Mouse (Mus musculus) kidney, adult 2 months (tissue): ENCODE data around the gene Ankrd54. TPM values are rescaled to one million over a fixed set of nuclear protein-coding genes. Genes with fewer than 3 reads are reported as not detected.
A peak's percentile ranks its signal among the peaks of the same experiment; 100 is the strongest.

Experiments used
- DNase-seq: peaks from one replicate; pipeline ENCODE4 v3.0.0; 2021
- H3K27ac ChIP-seq: fragments of 200-500 bp; 2 replicates; pipeline ENCODE4 v1.5.1; 2012; ENCODE audit warnings: low read depth, low read length, control low read depth, inconsistent platforms; ENCODE audit not compliant: insufficient read depth
- H3K27me3 ChIP-seq: fragments of 200-500 bp; replicated peaks from 2 replicates; pipeline ENCODE4 v1.6.1; 2012; ENCODE audit warnings: mild to moderate bottlenecking, moderate library complexity, low read length, inconsistent platforms; ENCODE audit not compliant: control insufficient read depth, insufficient read depth
- H3K36me3 ChIP-seq: fragments of 200-500 bp; 2 replicates; pipeline ENCODE4 v1.6.1; 2012; ENCODE audit warnings: mild to moderate bottlenecking, moderate library complexity, low read length, inconsistent platforms; ENCODE audit not compliant: control insufficient read depth, insufficient read depth
- H3K4me1 ChIP-seq: fragments of 200-500 bp; 2 replicates; pipeline ENCODE4 v1.6.1; 2011; ENCODE audit warnings: low read length; ENCODE audit not compliant: control insufficient read depth, insufficient read depth
- H3K4me3 ChIP-seq: fragments of 200-500 bp; 2 replicates; pipeline ENCODE4 v1.5.1; 2011; ENCODE audit warnings: mild to moderate bottlenecking, low read depth, low read length, control low read depth; ENCODE audit not compliant: insufficient read depth
- CTCF ChIP-seq: fragments of 200-500 bp; conservative IDR thresholded peaks from 2 replicates; pipeline ENCODE4 v1.5.1; 2011; ENCODE audit warnings: low read depth, mild to moderate bottlenecking, control low read depth, low read length, moderate library complexity, mixed read lengths; ENCODE audit not compliant: insufficient read depth, insufficient read length
- POLR2A ChIP-seq: fragments of 200-500 bp; IDR thresholded peaks from one replicate; pipeline ENCODE4 v1.6.1; 2011; ENCODE audit warnings: low read depth, low read length, control low read depth
- WGBS: fragments of 180-500 bp; shearing (Covaris S2); methylation state at CpG from one replicate; pipeline ENCODE4 v1.1.7; 2018; 5-methylcytosine and 5-hydroxymethylcytosine counted together
- polyA plus RNA-seq: library from polyadenylated mRNA; depleted of rRNA; stranded (reverse); fragments of >200 nt; gene quantifications from 2 replicates; pipeline ENCODE4 v1.2.3, GENCODE M21; 2012

Gene Ankrd54
- polyA plus RNA-seq, 1 experiment = 38.9 TPM

GRCm38 (mm10) chr15:79067631-79068030 is 4.9 kb upstream of the Ankrd54 start:
- H3K4me3 ChIP-seq = no peak overlapping the region
- 65% methylated on average over 3 of the region's 3 CpGs for WGBS
- no peaks in the 10 kb centered on the region for H3K27me3 ChIP-seq
- TF ChIP-seq POLR2A (no peak), CTCF (no peak)
- H3K27ac ChIP-seq = no peak overlapping the region
- peaks cover 5% of the 10 kb centered on the region; the same call in 1 of the 2 replicates for H3K4me1 ChIP-seq
- DNase-seq = no peak
- no peaks in the 10 kb centered on the region for H3K36me3 ChIP-seq

- WGBS = 55% methylated on average over 2 of the region's 2 CpGs
- no peak overlapping the region for H3K27ac ChIP-seq
- no peaks in the 10 kb centered on the region for H3K36me3 ChIP-seq
- H3K4me1 ChIP-seq = peaks cover 5% of the 10 kb centered on the region; the same call in 1 of the 2 replicates
- TF ChIP-seq POLR2A = no peak
- no peak for TF ChIP-seq CTCF
- peak; percentile 41 for DNase-seq
- no peak overlapping the region for H3K4me3 ChIP-seq
- no peaks in the 10 kb centered on the region for H3K27me3 ChIP-seq
These were observed 3.6 kb upstream of the Ankrd54 start for GRCm38 (mm10) chr15:79066276-79066675.

- H3K36me3 ChIP-seq = no peaks in the 10 kb centered on the region
- H3K4me3 ChIP-seq = no peak overlapping the region
- H3K27ac ChIP-seq = no peak overlapping the region
- peaks cover 5% of the 10 kb centered on the region; the same call in 1 of the 2 replicates for H3K4me1 ChIP-seq
- TF ChIP-seq POLR2A (no peak), CTCF (no peak)
- WGBS = 42% methylated on average over 8 of the region's 8 CpGs
- DNase-seq = no peak
- no peaks in the 10 kb centered on the region for H3K27me3 ChIP-seq
These were observed 2.5 kb upstream of the Ankrd54 start for GRCm38 (mm10) chr15:79065086-79065770.

GRCm38 (mm10) chr15:79063160-79063740 is 557 bp upstream of the Ankrd54 start:
- Histone ChIP-seq H3K4me1 (peaks cover 5% of the 10 kb centered on the region; the same call in 1 of the 2 replicates), H3K36me3 (no peaks in the 10 kb centered on the region; the same call in 1 of the 2 replicates), H3K27me3 (no peaks in the 10 kb centered on the region), H3K4me3 (no peak overlapping the region), H3K27ac (peak overlapping the region; percentile 36)
- WGBS = 3% methylated on average over 14 of the region's 14 CpGs
- DNase-seq = no peak
- TF ChIP-seq POLR2A (no peak), CTCF (no peak)

- Histone ChIP-seq H3K27ac (peak overlapping the region; percentile 18), H3K36me3 (peaks cover 1% of the 10 kb centered on the region; the same call in 1 of the 2 replicates), H3K27me3 (no peaks in the 10 kb centered on the region), H3K4me3 (no peak overlapping the region), H3K4me1 (peaks cover 5% of the 10 kb centered on the region; the same call in 1 of the 2 replicates)
- WGBS = 60% methylated on average over 14 of the region's 14 CpGs
- DNase-seq = peak; percentile 41
- TF ChIP-seq POLR2A = no peak
- TF ChIP-seq CTCF = no peak
These were observed 1.7 kb downstream of the Ankrd54 start for GRCm38 (mm10) chr15:79060887-79061565.

- H3K27me3 ChIP-seq = no peaks in the 10 kb centered on the region
- DNase-seq = no peak
- no peaks in the 10 kb centered on the region for H3K4me1 ChIP-seq
- no peak overlapping the region for H3K27ac ChIP-seq
- H3K36me3 ChIP-seq = peaks cover 4% of the 10 kb centered on the region
- H3K4me3 ChIP-seq = no peak overlapping the region
- 93% methylated on average over 6 of the region's 6 CpGs for WGBS
- TF ChIP-seq POLR2A (no peak), CTCF (no peak)
These were observed 4.8 kb downstream of the Ankrd54 start for GRCm38 (mm10) chr15:79057850-79058249.

- TF ChIP-seq POLR2A (no peak), CTCF (no peak)
- H3K27me3 ChIP-seq = no peaks in the 10 kb centered on the region
- H3K27ac ChIP-seq = no peak overlapping the region
- 84% methylated on average over 7 of the region's 7 CpGs for WGBS
- peak; percentile 60 for DNase-seq
- H3K4me1 ChIP-seq = peaks cover 7% of the 10 kb centered on the region; the same call in 1 of the 2 replicates
- H3K36me3 ChIP-seq = peaks cover 4% of the 10 kb centered on the region
- H3K4me3 ChIP-seq = no peak overlapping the region
These were observed 6.1 kb downstream of the Ankrd54 start for GRCm38 (mm10) chr15:79056601-79057000.
